Mouse (Mus musculus) neural tube, postnatal 0 days (tissue): Measurements from ENCODE around the gene Ctnnd1. TPM values are rescaled to one million over a fixed set of nuclear protein-coding genes. Genes with fewer than 3 reads are reported as not detected.

Source experiments
- polyA plus RNA-seq: library from polyadenylated mRNA; unstranded; fragments of >200 nt; fragmentation: Nextera tagmentation; extraction: Ambion mirVana; gene quantifications from 2 replicates; pipeline ENCODE4 v1.2.1, GENCODE M21; 2015

The Ctnnd1 gene
- 12.9 and 13.6 TPM in 2 replicates for polyA plus RNA-seq

GRCm38 (mm10) chr2:84650464-84651195, at the start of gene Ctnnd1:
TSS of gene Ctnnd1 (minus strand) at chr2:84650765.

GRCm38 (mm10) chr2:84679016-84679415, 28.5 kb upstream of the Ctnnd1 start, which contains the start of gene Tmx2:
TSS of gene Tmx2 (minus strand) at chr2:84679140.

GRCm38 (mm10) chr2:84677968-84678880, 27.7 kb upstream of the Ctnnd1 start, which contains the start of the genes Gm28635 and Med19:
TSS of gene Gm28635 (minus strand) at chr2:84678041.
TSS of gene Med19 (plus strand) at chr2:84678402.

GRCm38 (mm10) chr2:84670569-84670933, 20.0 kb upstream of the Ctnnd1 start, which contains the start of gene Selenoh:
TSS of gene Selenoh (minus strand) at chr2:84670770.

GRCm38 (mm10) chr2:84658806-84659205, 8.2 kb upstream of the Ctnnd1 start, which contains the start of gene Btbd18:
TSS of gene Btbd18 (plus strand) at chr2:84659079.

Other genes with a start within 250 kb of the Ctnnd1 start
- 24.7 and 25.5 TPM in 2 replicates for gene Calcrl, start 225.4 kb downstream of the Ctnnd1 start, polyA plus RNA-seq
- 13.4 and 19.7 TPM in 2 replicates for gene Tfpi, start 174.0 kb downstream of the Ctnnd1 start, polyA plus RNA-seq
- 0.17 and 0.27 TPM in 2 replicates for gene Btbd18, start 8.3 kb upstream of the Ctnnd1 start, polyA plus RNA-seq
- gene Selenoh, start 20.0 kb upstream of the Ctnnd1 start, polyA plus RNA-seq, result 194 and 200 TPM in 2 replicates
- gene Gm28635, start 27.3 kb upstream of the Ctnnd1 start, polyA plus RNA-seq, result not detected in 2 replicates
- 50.0 and 50.1 TPM in 2 replicates for gene Med19, start 27.6 kb upstream of the Ctnnd1 start, polyA plus RNA-seq
- gene Tmx2, start 28.4 kb upstream of the Ctnnd1 start, polyA plus RNA-seq, result 316 and 326 TPM in 2 replicates
- gene Zdhhc5, start 64.4 kb upstream of the Ctnnd1 start, polyA plus RNA-seq, result 14.1 and 16.3 TPM in 2 replicates
- 13.3 and 14.9 TPM in 2 replicates for gene Clp1, start 76.6 kb upstream of the Ctnnd1 start, polyA plus RNA-seq
- gene Ypel4, start 83.3 kb upstream of the Ctnnd1 start, polyA plus RNA-seq, result 10.1 and 12.0 TPM in 2 replicates
- gene Gm19426, start 92.9 kb upstream of the Ctnnd1 start, polyA plus RNA-seq, result 5.2 and 5.3 TPM in 2 replicates
- 41.5 and 57.2 TPM in 2 replicates for gene Serping1, start 124.7 kb upstream of the Ctnnd1 start, polyA plus RNA-seq
- 17.3 and 18.4 TPM in 2 replicates for gene Ube2l6, start 148.1 kb upstream of the Ctnnd1 start, polyA plus RNA-seq
- gene Smtnl1, start 171.9 kb upstream of the Ctnnd1 start, polyA plus RNA-seq, result 0.14 TPM in 1 of 2 replicates, not detected in the other
- gene Timm10, start 176.2 kb upstream of the Ctnnd1 start, polyA plus RNA-seq, result 98.0 and 101 TPM in 2 replicates
- 0.75 and 1.2 TPM in 2 replicates for gene Slc43a1, start 188.1 kb upstream of the Ctnnd1 start, polyA plus RNA-seq
- 2.7 and 3.7 TPM in 2 replicates for gene Rtn4rl2, start 235.9 kb upstream of the Ctnnd1 start, polyA plus RNA-seq